Mouse (Mus musculus) spleen, adult 18-20 months (tissue): ENCODE data around the gene Phlda1.

Source experiments
- DNase-seq, 2 experiments: peaks; one replicate each; pipeline ENCODE4 v3.0.0; 2022; ENCODE audit warnings: mixed read lengths in 2 of 2

Gene Phlda1

GRCm38 (mm10) chr10:111530398-111530797 is 24.3 kb downstream of the Phlda1 start:
- DNase-seq = no peak

- no peak for DNase-seq
Observed at GRCm38 (mm10) chr10:111534691-111535090, 28.6 kb downstream of the Phlda1 start.

GRCm38 (mm10) chr10:111537410-111537809 is 31.3 kb downstream of the Phlda1 start:
- no peak for DNase-seq

GRCm38 (mm10) chr10:111539724-111540324 is 33.7 kb downstream of the Phlda1 start:
- no peak for DNase-seq

GRCm38 (mm10) chr10:111540678-111541077 is 34.6 kb downstream of the Phlda1 start:
- no peak for DNase-seq

DNA sequence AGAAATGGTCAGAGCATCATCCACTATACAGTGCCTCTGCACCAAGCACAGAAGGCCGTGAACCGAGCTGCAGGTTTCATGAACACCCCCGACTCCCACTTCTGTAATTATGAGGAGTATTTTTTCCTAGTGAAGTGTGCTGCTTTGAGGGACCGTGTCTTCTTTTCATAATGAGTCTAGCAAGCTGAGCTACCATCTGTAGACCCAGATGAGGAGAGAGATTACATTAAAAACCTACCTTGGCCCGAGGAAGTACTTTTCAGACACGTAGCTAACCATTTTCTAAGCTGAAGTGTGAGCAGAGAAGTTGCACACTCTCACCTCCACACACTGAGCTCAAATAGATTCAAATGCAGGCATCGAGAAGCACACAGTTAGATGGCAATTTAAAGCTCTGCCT is 37.0 kb downstream of the Phlda1 start:
- DNase-seq = no peak

DNA sequence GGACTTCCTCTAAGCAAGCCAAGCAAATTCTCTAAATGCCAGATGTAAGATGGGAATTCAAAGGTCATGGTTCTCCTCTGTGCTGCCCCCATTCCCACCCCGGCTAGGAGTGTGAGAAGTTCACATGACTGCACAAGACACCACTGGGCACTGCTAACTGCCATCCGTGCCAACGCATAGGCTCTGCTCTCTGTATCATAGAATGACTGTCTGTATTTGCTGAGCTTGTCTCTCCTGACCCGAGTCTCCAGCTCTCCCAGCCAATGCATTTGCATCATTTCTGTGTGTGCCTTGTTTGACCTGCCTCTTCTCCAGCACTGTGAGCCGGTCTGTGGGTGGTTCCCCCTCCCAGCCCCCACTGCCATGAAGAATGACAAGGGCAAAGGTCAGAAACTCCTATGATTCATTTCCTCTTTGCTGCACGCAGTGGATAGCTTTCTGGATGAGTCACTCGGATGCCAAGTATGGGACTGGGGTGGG is 37.7 kb downstream of the Phlda1 start:
- no peak for DNase-seq

- no peak for DNase-seq
Observed at GRCm38 (mm10) chr10:111544311-111544710, 38.2 kb downstream of the Phlda1 start.

DNA sequence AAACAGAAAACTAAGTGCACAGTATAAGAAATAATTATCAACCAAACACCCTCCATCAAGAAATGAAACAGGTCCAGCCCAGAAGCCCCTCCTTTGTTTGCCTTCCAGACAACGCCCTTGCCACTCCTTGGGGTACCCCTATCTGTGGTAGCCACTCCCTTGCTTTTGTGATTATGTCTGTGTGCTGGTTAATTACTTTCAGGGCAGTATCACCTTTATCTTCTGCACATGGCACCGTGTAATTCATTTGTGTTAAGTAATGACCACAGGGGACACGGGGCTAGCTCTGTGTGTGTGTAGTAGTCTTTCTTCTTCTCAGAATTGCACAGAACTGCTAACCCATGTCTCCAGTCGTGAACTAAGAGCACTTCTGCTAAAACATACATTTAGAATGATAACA is 39.6 kb downstream of the Phlda1 start:
- no peak for DNase-seq

- no peak for DNase-seq
Observed at GRCm38 (mm10) chr10:111547881-111548372, 41.8 kb downstream of the Phlda1 start.

DNA sequence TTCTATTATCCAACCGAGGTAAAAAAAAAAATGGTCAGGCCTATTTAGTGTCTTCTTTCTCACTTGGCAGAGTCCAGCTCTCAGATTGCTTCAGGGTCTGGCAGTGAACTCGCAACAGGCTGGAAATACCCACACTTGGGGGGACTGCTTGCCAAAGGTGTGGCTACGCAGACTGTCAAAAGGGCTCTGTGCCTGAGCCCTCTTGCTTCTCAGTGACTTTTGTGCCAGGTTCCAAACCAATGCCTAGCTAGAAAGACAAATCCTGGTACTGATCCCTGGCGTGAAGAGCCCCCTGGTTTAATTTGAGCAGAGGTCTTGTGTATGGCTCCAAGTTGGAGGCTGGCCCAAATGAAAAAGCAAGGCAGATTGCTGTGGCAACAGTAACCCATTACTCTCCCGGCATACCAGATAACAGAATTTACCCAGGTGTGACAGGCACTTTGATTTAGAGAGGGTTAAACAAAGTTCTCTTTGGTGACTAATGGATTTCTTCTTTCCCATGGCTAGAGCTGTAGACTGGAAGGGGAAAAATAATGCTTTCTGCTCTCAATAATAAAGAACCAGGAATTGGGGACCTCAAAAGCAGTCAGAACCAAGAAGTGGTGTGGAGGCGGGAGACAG is 44.1 kb downstream of the Phlda1 start:
- no peak for DNase-seq

DNA sequence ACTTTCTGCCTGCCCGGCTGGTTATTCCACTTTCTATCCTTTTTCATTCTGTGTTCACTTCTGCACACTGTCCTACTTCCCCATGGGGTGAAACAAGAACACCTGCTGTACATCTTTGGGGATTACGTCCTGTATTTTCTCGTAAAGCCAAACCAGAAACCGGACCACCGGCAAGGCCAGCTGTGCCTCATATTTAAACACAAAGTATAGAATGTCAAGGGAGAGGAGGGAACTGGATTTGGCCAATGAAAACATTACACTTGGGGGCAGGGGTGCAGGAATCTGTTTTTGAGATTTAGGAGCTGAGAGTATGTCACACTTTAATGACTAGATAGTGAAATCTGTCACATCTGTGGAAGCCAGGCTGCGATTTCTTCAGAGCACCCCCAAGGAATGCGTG is 47.6 kb downstream of the Phlda1 start:
- no peak for DNase-seq

DNA sequence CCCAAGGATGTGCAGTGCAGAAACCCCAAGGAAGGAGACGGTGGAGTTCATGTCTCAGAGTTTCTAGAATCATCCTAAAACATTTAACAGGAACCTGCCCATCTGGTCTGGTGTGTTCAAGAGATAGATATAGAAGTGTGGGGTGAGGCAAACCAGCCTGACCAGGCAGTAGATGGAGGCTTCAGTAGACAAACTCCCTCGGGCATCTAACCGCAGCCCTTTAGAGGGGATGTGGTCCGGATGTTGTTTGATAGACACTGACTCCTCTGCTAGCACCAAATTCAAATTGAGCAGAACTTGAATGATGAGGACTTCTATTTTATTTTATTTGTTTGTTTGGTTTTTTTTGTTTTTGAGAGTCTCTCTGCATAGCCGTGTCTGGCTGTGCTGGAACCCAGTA is 48.6 kb downstream of the Phlda1 start:
- peak; percentile 14 to 25 for DNase-seq

DNA sequence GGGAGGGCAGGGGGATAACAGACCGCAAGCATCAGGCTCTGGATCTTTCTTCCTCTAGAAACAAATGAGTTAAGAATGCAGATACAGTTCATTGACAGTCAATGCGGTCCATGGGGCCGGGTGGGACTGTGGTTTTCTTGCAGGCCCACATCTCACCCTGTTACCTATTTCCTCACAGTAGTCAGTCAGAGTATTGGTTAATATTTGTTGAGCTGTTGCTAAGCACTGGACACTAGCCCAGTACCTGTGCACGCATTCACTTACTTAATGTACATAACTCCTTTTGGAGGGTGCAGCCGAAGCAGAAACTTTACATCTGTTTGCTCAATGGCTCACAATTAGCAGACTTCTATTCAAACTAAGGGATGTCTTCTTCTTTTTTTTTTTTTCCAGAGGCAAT is 52.1 kb downstream of the Phlda1 start:
- no peak for DNase-seq
